Mouse (Mus musculus) left cerebral cortex, postnatal 10 days (tissue): ENCODE results near the gene Otogl. TPM values are rescaled to one million over a fixed set of nuclear protein-coding genes. Genes with fewer than 3 reads are reported as not detected.

ENCODE experiments used
- DNase-seq, 2 experiments: peaks; one replicate each; pipeline ENCODE4 v3.0.0; 2021 to 2022; ENCODE audit warnings: low spot score in 2 of 2, mixed read lengths in 1 of 2; ENCODE audit errors: extremely low spot score in 1 of 2
- intact Hi-C: fragments of 180-260 bp; cut with DNase I; formaldehyde crosslinking; loops from one replicate; pipeline ENCODE4 v1.15.1; 2025
- total RNA-seq, 2 experiments: library from RNA; stranded (reverse); gene quantifications; 2 replicates each; pipeline ENCODE4 v1.2.3; 2021

Otogl gene
- total RNA-seq, 2 experiments from 2014 or later = 0.43 to 0.45 TPM

DNA sequence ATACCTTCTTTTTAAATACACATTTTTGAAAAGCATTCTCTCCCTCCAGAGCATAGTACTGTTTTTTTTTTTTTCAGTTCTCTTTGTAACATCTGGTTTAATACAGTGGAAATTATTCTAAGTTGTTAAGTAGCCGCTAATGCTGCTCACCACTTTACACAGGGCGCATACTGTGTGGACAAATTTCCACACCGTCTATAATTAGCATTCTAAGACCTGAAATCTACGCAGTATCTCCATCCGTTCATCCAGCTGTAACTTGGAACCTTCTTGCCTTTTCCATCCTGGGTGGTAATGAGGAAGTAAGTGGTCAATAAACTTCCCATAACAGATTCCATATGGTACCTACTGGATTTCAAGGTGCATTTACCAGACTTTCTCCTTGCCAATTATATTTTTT is 172.1 kb downstream of the Otogl start:
- no peak for DNase-seq
- intact Hi-C loops = no loop called here

DNA sequence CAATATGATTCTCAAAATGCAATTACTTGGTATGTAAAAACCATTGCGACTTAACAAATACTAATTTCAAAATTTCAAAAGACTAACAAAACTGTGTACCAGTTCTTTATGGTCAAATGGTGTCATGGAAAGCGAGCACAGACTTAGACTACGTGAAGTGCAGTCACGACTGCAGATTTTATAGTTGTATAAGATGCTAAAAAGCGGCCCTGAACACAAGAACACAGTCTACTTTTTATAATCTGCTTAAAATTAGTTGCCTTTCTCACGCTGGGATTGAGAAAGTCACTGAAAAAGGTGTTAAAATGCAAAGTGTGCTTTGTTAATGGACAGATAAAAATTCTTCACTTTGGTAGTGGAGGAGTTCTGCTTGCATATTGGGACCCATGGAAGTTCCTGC is 174.2 kb downstream of the Otogl start:
- DNase-seq = no peak
- intact Hi-C loops = no loop called here

- DNase-seq = no peak
- intact Hi-C loops = no loop called here
These were observed 176.5 kb downstream of the Otogl start for GRCm38 (mm10) chr10:107735448-107735847.

GRCm38 (mm10) chr10:107734327-107734726 is 177.6 kb downstream of the Otogl start:
- intact Hi-C loops = no loop called here
- DNase-seq = no peak

DNA sequence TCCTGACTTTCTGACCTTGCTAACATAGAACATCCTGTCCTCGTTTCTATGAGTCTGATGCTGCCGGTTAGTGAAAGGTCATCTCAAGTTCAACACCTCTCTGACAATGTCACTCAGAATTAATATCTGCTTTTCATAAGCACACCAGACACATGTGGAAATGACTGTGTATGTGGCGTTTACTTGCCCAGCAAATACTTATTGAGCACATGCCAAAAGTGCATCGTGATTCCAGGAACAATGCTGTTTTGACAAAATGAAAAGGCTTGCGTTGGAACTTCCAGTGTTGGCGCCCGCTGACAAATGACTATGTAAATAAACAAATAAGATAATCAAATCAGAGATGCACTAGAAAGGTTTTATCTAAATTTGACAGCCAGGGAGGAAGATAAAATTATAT is 186.3 kb downstream of the Otogl start:
- intact Hi-C loops = no loop called here

GRCm38 (mm10) chr10:107719806-107720205 is 192.1 kb downstream of the Otogl start, which contains the start of gene Ptprq:
TSS of gene Ptprq (minus strand) at chr10:107720051.
- DNase-seq = no peak
- intact Hi-C loops = no loop called here

More for the DNA sequence above, 186.3 kb downstream of the Otogl start:
- no peak for DNase-seq

Other genes starting within 250 kb of the Otogl start
- under 1 TPM; 0.06 to 0.12 TPM for gene Ptprq, start 192.1 kb downstream of the Otogl start, total RNA-seq